Mouse (Mus musculus) adrenal gland (tissue): ENCODE data around the gene Shisa6.

Experiments
- intact Hi-C: fragments of 180-260 bp; cut with DNase I; formaldehyde crosslinking; loops from one replicate; pipeline ENCODE4 v1.15.1; 2025

The Shisa6 gene

DNA sequence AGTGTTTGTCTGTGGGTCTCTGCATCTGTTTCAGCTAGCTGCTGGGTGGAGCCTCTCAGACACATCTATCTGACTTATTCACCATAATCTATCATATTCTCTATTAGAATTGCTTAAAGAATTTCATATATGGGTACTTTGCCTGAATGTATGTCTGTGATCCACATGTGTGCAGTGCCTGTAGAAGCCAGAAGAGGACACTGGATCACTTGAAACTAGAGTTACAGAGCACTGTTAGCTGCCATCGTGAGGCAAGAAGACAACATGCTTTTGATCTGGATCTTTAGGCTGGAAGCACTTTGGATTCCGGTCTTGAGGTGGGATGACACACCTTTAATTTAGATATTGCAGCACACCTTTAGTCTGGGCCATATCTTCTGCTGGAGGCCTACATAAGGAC lies 289.2 kb downstream of the Shisa6 start:
- intact Hi-C loops = no loop called here

- intact Hi-C loops = no loop called here
Observed at GRCm38 (mm10) chr11:66232891-66233290, 292.9 kb downstream of the Shisa6 start.

DNA sequence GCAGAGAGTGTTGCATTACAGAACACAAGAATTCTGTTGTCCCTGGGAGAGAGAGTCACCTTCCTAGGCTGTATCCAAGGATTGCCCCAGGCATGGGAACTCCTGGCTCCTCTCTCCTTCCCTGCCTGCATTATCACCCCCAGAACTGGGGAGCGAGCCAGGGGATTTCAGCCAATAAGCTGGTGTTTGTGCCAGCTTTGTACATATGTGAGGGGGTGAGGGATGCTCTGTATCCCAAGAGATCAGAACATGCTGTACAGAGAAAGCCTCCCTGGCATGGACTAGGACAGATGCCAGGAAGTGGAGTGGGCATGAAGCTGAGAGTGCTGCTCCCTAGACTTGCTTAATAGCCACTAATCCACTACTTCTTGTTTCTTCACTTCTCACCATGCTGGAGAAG lies 303.6 kb downstream of the Shisa6 start:
- intact Hi-C loops = no loop called here

GRCm38 (mm10) chr11:66218469-66218868 lies 307.3 kb downstream of the Shisa6 start:
- intact Hi-C loops = no loop called here

DNA sequence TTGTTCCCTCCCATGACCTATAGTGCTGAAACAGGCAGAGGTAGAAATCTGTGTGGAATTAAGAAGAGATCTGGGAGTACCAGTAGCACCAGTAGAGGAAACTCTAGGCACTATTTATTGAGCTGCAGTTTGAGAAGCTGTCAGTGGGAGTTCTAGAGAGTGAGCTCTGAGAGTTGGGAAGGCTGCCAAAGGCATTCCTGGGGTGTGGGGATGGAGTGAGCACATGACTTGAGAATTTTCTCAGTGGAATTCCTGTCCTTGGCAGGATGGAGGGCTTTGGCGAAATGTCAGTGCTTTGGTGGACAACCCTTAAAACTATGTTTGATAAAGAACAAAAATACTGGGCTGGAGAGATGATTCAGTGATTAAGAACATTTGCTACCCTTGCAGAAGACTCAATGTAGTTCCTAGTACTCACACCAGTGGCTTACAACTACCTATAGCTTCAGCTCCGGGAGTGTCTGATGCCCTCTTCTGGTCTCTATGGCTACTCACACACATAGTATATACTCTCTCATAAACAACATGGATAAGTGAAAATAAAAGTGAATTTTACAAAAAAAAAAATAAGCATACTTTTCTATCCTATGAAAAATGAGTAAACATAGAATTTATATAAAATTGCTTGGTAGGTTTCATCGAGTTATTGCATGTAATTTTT lies 337.0 kb downstream of the Shisa6 start:
- intact Hi-C loops = no loop called here

GRCm38 (mm10) chr11:66188146-66188545 lies 337.6 kb downstream of the Shisa6 start:
- intact Hi-C loops = no loop called here

GRCm38 (mm10) chr11:66177781-66178180 lies 348.0 kb downstream of the Shisa6 start:
- intact Hi-C loops = no loop called here

DNA sequence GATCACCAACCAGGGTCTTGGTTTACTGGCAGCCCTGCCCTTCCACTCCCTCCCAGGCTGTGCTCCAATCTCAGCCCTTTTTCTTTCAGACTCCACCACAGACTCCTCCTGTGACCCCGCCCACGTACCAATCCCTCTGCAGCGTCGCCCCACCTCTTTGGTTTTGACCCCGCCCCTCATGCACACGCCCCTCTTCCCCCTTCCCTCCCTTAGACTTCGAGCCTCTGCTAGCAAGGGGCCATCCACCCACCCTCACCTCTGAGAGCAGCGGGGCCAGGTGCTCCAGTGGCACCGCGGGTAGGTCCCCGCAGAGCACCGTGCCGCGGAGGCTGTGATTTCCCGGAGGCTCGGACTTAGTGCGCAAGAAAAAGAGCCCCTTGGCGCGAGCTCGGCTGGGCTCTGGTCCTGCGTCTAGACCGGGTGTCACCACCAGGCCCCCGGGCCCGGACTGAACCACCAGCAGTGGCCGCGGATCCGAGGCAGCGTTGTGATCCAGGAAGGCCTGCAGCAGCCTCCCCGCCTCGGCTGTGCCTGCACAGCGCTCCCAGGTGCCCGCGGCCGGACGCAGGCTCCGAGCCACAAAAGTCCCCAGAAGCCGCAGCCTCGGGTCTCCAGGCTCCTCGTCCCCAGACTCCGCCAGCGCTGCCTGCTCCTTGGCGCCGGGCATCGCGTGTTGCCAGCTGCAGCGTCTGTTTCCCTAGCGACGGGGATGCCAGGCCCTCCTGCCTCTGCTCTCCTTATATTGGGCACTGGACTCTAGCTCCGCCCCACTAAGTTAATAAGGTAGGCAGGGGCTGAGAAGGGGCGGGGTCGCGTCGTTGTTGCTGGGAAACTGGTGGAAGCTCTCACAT lies 357.7 kb downstream of the Shisa6 start, which contains the start of gene Dnah9:
TSS of gene Dnah9 (minus strand) at position 751 of the 851 bp plus-strand sequence.
- intact Hi-C loops = no loop called here

DNA sequence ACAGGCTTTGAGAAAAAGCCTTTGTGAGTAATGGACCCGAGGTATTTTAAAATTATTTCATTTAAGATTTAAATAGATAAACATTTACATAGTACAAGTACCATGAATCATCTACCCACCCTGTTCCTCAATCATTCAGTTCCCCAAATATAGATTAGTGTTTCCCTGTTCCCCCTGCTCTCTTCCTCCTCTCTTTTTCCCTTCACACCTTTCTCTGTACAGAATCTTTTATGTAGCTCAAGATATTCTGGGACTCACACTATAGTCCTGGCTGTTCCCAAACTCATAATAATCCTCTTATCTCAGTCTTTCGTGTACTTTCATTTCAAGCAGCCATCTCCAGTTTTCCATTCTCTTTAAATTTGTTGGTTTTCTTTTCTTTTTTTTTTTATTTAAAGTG lies 361.7 kb downstream of the Shisa6 start:
- intact Hi-C loops = no loop called here
